Mouse (Mus musculus) left cerebral cortex, postnatal 25 days (tissue): Measurements from ENCODE around the gene Akap11. TPM values are rescaled to one million over a fixed set of nuclear protein-coding genes. Genes with fewer than 3 reads are reported as not detected.

Experiments used
- DNase-seq, 2 experiments: peaks; one replicate each; pipeline ENCODE4 v3.0.0; 2022; ENCODE audit warnings: low spot score in 2 of 2, mixed read lengths in 1 of 2
- intact Hi-C: fragments of 180-260 bp; cut with DNase I; formaldehyde crosslinking; loops from one replicate; pipeline ENCODE4 v1.15.1; 2025
- total RNA-seq, 2 experiments: library from RNA; stranded (reverse); gene quantifications; 2 replicates each; pipeline ENCODE4 v1.2.3; 2021

Akap11 gene
- total RNA-seq, 2 experiments from 2014 or later: 174 to 182 TPM

DNA sequence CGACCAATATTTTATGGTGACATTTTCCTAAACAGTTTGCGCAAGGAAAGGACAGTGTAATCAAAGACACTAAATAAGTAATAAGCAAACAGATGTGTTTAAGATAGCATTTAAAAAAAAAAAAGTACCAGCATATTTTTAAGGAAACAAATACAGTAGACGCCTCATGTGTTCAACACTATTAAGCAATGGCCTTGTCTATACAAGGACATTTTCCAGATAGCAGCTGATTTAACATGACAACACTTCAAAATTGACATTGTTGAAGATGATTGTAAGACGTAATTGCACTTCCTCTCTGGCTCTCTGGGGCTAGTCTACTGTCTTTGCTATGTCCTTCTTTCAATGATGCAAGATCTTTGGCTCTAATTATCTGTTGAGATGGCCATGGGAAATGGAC, 72.3 kb downstream of the Akap11 start:
- no peak for DNase-seq
- intact Hi-C loops: loop anchor here (10.0 kb wide), 1 partner anchor 1420 kb away; no protein-coding TSS in a partner anchor

DNA sequence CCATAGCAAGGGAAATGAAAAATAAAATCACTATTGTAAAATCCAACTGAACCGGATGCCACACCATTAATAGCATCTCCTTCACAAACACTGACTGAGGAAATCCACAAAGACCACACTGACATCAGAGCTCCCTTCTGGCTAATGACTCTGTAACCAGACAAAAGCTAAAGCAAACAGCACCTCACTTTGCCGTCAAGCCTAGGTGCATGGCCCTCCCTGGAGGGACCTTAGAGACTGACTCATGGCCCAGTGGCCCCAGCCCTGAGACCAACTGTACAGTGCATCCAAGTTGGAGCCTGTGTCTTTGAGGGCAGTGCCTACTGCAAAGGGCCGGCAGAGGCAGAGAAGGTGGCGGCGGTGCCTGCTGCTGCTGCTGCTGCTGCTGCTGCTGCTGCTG, 77.5 kb downstream of the Akap11 start:
- intact Hi-C loops: loop anchor here (5.0 kb wide), 1 partner anchor 42 kb away; no protein-coding TSS in a partner anchor
- DNase-seq: no peak

DNA sequence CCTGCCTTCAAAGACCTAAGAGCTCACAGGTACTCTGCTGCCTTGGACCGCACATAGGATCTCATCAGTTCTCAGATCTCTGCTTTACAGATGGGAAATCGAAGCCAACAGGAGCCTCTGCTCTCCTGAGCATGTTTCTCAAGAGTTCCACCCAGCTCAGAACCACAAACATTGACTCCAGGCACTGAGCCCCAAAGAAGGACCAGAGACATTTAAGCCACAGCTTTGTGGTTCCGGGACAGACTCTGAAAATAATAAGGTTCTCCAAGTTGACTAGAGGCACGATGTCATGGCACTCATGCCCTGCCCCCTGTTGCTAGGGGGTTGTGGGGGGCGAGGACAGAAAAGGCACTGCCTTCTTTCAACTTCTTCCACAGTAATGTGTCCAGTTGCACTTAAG, 77.9 kb downstream of the Akap11 start:
- DNase-seq: no peak
- intact Hi-C loops: loop anchor here (5.0 kb wide), 1 partner anchor 41 kb away; no protein-coding TSS in a partner anchor

DNA sequence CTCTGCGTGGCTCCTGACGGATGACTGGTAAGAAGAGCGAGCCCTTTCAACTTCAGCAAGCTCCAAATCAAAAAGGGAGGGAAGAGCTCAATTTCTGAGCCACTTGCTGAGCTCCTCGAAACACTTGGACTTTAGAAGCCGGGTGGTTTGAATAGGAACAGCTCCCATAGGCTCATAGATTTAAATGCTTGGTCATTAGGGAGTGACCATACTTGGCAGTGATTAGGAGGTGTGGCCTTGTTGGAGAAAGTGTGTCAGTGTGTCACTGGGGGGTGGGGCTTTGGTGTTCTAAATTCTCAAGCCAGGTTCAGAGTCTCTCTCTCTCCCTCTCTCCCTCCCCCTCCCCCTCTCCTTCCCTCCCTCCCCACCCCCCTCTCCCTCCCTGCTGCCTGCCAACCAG, 81.6 kb downstream of the Akap11 start:
- intact Hi-C loops: loop anchor here (5.0 kb wide), 1 partner anchor 38 kb away; no protein-coding TSS in a partner anchor
- DNase-seq: no peak

DNA sequence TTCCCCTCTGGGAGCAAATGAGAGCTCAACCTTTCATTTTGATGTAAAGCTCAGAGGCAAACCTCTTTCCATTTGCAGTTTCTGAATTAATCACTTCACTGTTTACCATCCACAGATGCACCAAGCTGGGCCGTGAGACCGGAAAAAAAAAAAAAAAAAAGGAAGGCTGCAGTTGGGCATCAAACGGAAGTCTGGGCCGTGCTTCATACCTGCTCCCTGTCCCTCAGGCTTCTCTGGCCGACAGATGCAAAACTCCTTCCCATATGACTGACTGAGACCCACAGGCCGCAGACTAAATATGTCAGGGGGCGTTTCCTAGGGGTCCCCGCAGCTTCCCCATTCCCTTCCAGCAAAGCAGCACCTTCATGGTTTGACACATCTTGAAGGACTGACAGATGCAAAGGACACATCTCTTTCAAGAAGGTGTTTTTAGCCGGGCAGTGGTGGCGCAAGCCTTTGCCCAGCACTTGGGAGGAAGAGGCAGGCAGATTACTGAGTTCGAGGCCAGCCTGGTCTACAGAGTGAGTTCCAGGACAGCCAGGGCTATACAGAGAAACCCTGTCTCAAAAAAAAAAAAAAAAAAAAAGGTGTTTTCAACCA, 87.7 kb downstream of the Akap11 start:
- no peak for DNase-seq
- intact Hi-C loops: no loop called here

DNA sequence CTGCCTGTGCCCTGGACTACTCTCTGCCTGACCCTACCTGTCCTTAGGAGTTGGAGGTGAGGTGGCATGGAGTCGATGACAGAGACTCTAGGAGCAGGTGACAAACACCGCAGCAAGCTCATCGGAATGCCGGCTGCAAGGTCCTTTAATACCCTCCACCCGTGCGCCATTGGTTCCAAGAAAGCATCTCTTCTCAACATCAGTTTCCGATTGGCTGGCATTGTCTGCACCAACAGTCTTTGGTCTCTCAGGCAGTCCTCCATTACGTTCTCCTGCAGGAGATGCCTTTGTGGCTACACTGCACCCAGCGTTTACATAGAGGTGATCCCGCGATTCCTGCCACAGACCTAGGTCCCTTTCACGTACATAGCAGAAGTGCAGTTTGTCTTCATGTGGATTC, 88.6 kb downstream of the Akap11 start:
- DNase-seq: no peak
- intact Hi-C loops: no loop called here

DNA sequence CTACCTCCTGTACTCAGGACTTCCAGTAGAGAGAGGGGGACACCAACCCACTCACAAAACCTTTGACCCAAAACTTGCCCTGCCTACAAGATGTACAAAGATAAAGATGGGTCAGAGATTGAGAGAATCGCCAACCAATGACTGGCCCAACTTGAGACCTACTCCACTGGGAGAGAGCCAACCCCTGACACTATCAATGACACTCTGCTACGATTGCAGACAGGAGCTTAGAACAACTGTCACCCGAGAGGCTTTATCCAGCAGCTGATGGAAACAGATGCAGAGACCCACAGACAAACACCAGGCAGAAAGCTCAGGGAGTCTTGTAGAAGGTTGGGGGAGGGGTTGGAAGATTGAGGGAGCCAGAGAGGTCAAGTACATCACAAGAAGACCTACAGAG, 89.1 kb downstream of the Akap11 start:
- no peak for DNase-seq
- intact Hi-C loops: no loop called here

Other genes with a start within 250 kb of the Akap11 start
- under 1 TPM in 1 of 2 experiments, not detected in 1; 0.14 TPM for gene Tnfsf11, start 228.8 kb downstream of the Akap11 start, total RNA-seq
- 10 to 100 TPM; 79.4 to 84.9 TPM for gene Dgkh, start 196.0 kb upstream of the Akap11 start, total RNA-seq